7 mouse cellular contexts compared by ENCODE assay signal in genomic region chr17:29346496-29347125, GRCm38 (mm10). TPM values are rescaled to one million over a fixed set of nuclear protein-coding genes. Genes with fewer than 3 reads are reported as not detected.
DNase-seq lines count a peak whose midpoint lies in the region; ATAC-seq and TF ChIP-seq lines count a peak whose summit lies in the region.

No protein-coding gene starts in this region.

- no peak for ATAC-seq in limb, embryonic 11.5 days (ENCODE audit: insufficient number of reproducible peaks, low FRiP score, low TSS enrichment, low read depth)
- ATAC-seq in midbrain, postnatal 0 days (ENCODE audit: low FRiP score), result peak; percentile 42; the same call in 1 of the 2 replicates

- H3K4me2 ChIP-seq in limb, embryonic 11.5 days (ENCODE audit: low read depth, severe bottlenecking), result peak overlapping the region; percentile 68
- H3K4me2 ChIP-seq in midbrain, postnatal 0 days (ENCODE audit: low read depth, low read length, poor library complexity, severe bottlenecking), result peak overlapping the region; percentile 61

- peak overlapping the region; percentile 98 for H3K4me3 ChIP-seq in embryonic facial prominence, embryonic 10.5 days
- H3K4me3 ChIP-seq in hindbrain, embryonic 10.5 days, result peak overlapping the region; percentile 99
- H3K4me3 ChIP-seq in limb, embryonic 11.5 days (ENCODE audit: low read depth, low read length), result peak overlapping the region; percentile 61
- H3K4me3 ChIP-seq in midbrain, postnatal 0 days (ENCODE audit: low read depth, low read length), result peak overlapping the region; percentile 85

- peak overlapping the region; percentile 74 for H3K9ac ChIP-seq in limb, embryonic 11.5 days (ENCODE audit: low read length)
- peak overlapping the region; percentile 94 for H3K9ac ChIP-seq in midbrain, postnatal 0 days (replicated peaks; ENCODE audit: low read length, poor library complexity, severe bottlenecking)

- no peak for TF ChIP-seq CTCF in midbrain, postnatal 0 days (IDR thresholded peaks at IDR 0.05)

- H3K36me3 ChIP-seq in embryonic facial prominence, embryonic 10.5 days (replicated peaks), result peaks cover 37% of the 10 kb centered on the region
- peaks cover 40% of the 10 kb centered on the region for H3K36me3 ChIP-seq in hindbrain, embryonic 10.5 days
- peaks cover 3% of the 10 kb centered on the region; the same call in 1 of the 2 replicates for H3K36me3 ChIP-seq in limb, embryonic 11.5 days (ENCODE audit: control insufficient read depth, insufficient read depth, low read length)
- peaks cover 5% of the 10 kb centered on the region; the same call in 1 of the 2 replicates for H3K36me3 ChIP-seq in midbrain, postnatal 0 days (ENCODE audit: insufficient read depth, low read length)

- H3K27ac ChIP-seq in embryonic facial prominence, embryonic 10.5 days (replicated peaks), result peak overlapping the region; percentile 97
- peak overlapping the region; percentile 96 for H3K27ac ChIP-seq in hindbrain, embryonic 10.5 days
- peak overlapping the region; percentile 82 for H3K27ac ChIP-seq in limb, embryonic 11.5 days (replicated peaks; ENCODE audit: low read depth, low read length)
- H3K27ac ChIP-seq in midbrain, postnatal 0 days (ENCODE audit: low read depth, low read length), result peak overlapping the region; percentile 91

- no peaks in the 10 kb centered on the region for H3K27me3 ChIP-seq in embryonic facial prominence, embryonic 10.5 days (replicated peaks; ENCODE audit: low read depth, poor library complexity, severe bottlenecking)
- H3K27me3 ChIP-seq in hindbrain, embryonic 10.5 days (ENCODE audit: insufficient read depth, poor library complexity, severe bottlenecking), result no peaks in the 10 kb centered on the region
- no peaks in the 10 kb centered on the region for H3K27me3 ChIP-seq in limb, embryonic 11.5 days (ENCODE audit: control insufficient read depth, insufficient read depth, low read length)
- no peaks in the 10 kb centered on the region for H3K27me3 ChIP-seq in midbrain, postnatal 0 days (ENCODE audit: insufficient read depth, low read length)

- no peaks in the 10 kb centered on the region for H3K9me3 ChIP-seq in embryonic facial prominence, embryonic 10.5 days
- no peaks in the 10 kb centered on the region for H3K9me3 ChIP-seq in hindbrain, embryonic 10.5 days
- H3K9me3 ChIP-seq in limb, embryonic 11.5 days (ENCODE audit: control insufficient read depth, low read length), result no peaks in the 10 kb centered on the region
- H3K9me3 ChIP-seq in midbrain, postnatal 0 days (ENCODE audit: low read length), result no peaks in the 10 kb centered on the region

- WGBS in embryonic facial prominence, embryonic 10.5 days, result 6% methylated on average over 11 of the region's 11 CpGs
- WGBS in hindbrain, embryonic 10.5 days, result 6% methylated on average over 11 of the region's 11 CpGs
- 7% methylated on average over 11 of the region's 11 CpGs for WGBS in limb, embryonic 11.5 days
- 1% methylated on average over 11 of the region's 11 CpGs for WGBS in midbrain, postnatal 0 days

- peaks cover 47% of the 10 kb centered on the region for H3K4me1 ChIP-seq in embryonic facial prominence, embryonic 10.5 days
- H3K4me1 ChIP-seq in hindbrain, embryonic 10.5 days (replicated peaks), result peaks cover 47% of the 10 kb centered on the region
- H3K4me1 ChIP-seq in limb, embryonic 11.5 days (ENCODE audit: control insufficient read depth, insufficient read depth, low read length), result peaks cover 23% of the 10 kb centered on the region
- H3K4me1 ChIP-seq in midbrain, postnatal 0 days (ENCODE audit: insufficient read depth, low read length), result peaks cover 9% of the 10 kb centered on the region

- DNase-seq in 3134 (ENCODE audit: extremely low read depth, insufficient read length, low spot score), result peak; percentile 49
- DNase-seq in 3T3-L1 (ENCODE audit: low read depth, low spot score), result peak; percentile 74
- DNase-seq in embryonic facial prominence, embryonic 10.5 days (ENCODE audit: low spot score), result peak; percentile 71
- DNase-seq in hindbrain, embryonic 10.5 days (ENCODE audit: low spot score), result peak; percentile 58
- peak; percentile 67 for DNase-seq in limb, embryonic 11.5 days (ENCODE audit: low spot score)
- peak; percentile 74 for DNase-seq in midbrain, postnatal 0 days (ENCODE audit: low spot score)
- DNase-seq in urinary bladder, postnatal 14 days (ENCODE audit: low spot score), result no peak

RNA-seq across cellular contexts. Expression of gene Mtch1, which starts 1.1 kb away (rescaled TPM):
- 278 and 280 TPM in 2 replicates for polyA plus RNA-seq in embryonic facial prominence, embryonic 10.5 days (2016; fragmentation: Nextera tagmentation; extraction: Ambion mirVana)
- 338 and 391 TPM in 2 replicates for polyA plus RNA-seq in hindbrain, embryonic 10.5 days (2016; fragmentation: Nextera tagmentation; extraction: Ambion mirVana)
- polyA plus RNA-seq in limb, embryonic 11.5 days (2014; fragmentation: Nextera tagmentation; extraction: Ambion mirVana), result 318 and 321 TPM in 2 replicates
- 605 and 625 TPM in 2 replicates for total RNA-seq in midbrain, postnatal 0 days (2014; rRNA removed)
- polyA plus RNA-seq in midbrain, postnatal 0 days (2015; fragmentation: Nextera tagmentation; extraction: Ambion mirVana), result 510 and 517 TPM in 2 replicates

RNA-seq across cellular contexts. Expression of gene Fgd2, which starts 14.1 kb away (rescaled TPM):
- 10.2 and 12.3 TPM in 2 replicates for polyA plus RNA-seq in embryonic facial prominence, embryonic 10.5 days (2016; fragmentation: Nextera tagmentation; extraction: Ambion mirVana)
- polyA plus RNA-seq in hindbrain, embryonic 10.5 days (2016; fragmentation: Nextera tagmentation; extraction: Ambion mirVana), result 5.9 and 7.5 TPM in 2 replicates
- polyA plus RNA-seq in limb, embryonic 11.5 days (2014; fragmentation: Nextera tagmentation; extraction: Ambion mirVana), result 3.2 and 4.2 TPM in 2 replicates
- 13.4 and 27.3 TPM in 2 replicates for total RNA-seq in midbrain, postnatal 0 days (2014; rRNA removed)
- polyA plus RNA-seq in midbrain, postnatal 0 days (2015; fragmentation: Nextera tagmentation; extraction: Ambion mirVana), result 14.4 and 16.5 TPM in 2 replicates

RNA-seq across cellular contexts. Expression of gene Pi16, which starts 29.1 kb away (rescaled TPM):
- 0.65 and 0.91 TPM in 2 replicates for polyA plus RNA-seq in embryonic facial prominence, embryonic 10.5 days (2016; fragmentation: Nextera tagmentation; extraction: Ambion mirVana)
- polyA plus RNA-seq in hindbrain, embryonic 10.5 days (2016; fragmentation: Nextera tagmentation; extraction: Ambion mirVana), result 0.71 and 1.1 TPM in 2 replicates
- 0.19 and 0.21 TPM in 2 replicates for polyA plus RNA-seq in limb, embryonic 11.5 days (2014; fragmentation: Nextera tagmentation; extraction: Ambion mirVana)
- total RNA-seq in midbrain, postnatal 0 days (2014; rRNA removed), result 4.3 and 4.6 TPM in 2 replicates
- polyA plus RNA-seq in midbrain, postnatal 0 days (2015; fragmentation: Nextera tagmentation; extraction: Ambion mirVana), result 3.3 and 4.0 TPM in 2 replicates
